Mouse (Mus musculus) lung, postnatal 4 days (tissue): ENCODE measurements at regions not wholly inside any gene's neighbourhood (a gene's known extent, or its start where the extent isn't known, plus 50 kb on each side); places are given as distances from the start of the nearest gene placed in this dataset.

ENCODE experiments used
- DNase-seq, 2 experiments: peaks; one replicate each; pipeline ENCODE4 v3.0.0; 2021

DNA sequence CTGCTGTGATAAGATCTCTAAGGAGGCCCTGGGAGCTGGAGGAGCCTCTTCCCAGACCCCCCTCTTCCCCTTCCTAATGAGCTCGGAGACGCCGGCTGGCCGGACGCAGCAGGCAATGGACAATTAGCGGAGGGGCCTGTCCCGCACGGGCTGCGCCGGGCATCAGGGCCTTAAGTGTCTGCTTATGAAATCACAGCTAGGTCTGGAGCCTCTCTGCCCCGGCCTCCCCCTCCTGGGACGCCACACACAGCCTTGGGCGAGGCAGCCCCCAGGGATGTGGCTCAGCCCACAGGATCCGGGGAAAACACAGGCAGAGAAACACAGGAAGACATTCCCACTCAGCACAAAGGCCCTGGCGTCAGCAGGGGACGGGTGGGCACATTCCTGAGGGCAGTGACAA, 420.6 kb downstream of the Med13l start:
- DNase-seq = peak; percentile 76 to 92

DNA sequence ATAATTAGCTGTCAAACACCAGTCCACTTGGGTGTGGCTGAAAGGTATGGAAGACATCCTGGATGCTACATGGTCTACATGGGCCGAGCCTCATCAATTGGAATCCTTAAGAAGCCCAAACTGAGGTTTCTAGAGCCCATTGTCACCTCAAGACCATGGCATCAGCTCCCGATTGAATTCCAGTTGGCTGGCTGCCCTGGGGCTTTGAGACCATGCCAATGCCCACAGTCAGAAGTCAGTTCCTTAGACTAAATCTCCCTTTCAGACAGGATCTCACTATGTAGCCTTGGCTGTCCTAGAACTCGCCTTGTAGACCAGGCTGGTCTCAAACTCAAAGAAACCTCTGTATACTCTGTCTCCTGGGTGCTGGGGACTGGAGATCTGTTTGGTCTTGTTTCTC, 423.8 kb downstream of the Med13l start:
- DNase-seq = no peak

DNA sequence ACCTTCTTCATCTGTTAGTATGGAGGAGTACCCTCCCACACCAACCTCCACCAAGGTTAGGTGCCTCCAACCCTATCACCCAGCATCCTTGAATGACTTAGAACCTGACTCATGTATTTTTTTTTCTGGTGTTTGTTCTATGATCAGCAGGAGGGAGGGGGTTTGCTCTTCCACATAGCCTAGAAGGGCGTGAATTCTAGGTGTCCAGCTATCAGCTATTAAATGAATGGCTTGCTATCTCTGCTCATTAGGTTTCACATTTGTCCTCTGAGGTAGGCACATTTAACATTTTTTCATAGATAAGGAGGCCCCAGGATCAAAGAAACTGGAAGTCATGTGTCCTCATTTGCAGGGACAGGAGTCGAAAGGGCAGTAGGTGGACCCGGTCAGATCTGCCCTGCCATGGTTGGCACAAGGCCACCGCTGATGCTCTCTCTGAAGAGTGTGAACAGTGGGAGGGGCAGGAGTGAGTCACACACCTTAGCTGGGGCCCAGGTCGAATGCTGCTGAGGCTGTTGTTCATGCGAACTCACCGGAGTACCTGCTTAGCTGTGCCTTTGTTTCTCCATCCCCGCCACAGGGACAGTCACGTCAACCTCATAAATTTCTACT, 424.4 kb downstream of the Med13l start:
- DNase-seq = no peak

DNA sequence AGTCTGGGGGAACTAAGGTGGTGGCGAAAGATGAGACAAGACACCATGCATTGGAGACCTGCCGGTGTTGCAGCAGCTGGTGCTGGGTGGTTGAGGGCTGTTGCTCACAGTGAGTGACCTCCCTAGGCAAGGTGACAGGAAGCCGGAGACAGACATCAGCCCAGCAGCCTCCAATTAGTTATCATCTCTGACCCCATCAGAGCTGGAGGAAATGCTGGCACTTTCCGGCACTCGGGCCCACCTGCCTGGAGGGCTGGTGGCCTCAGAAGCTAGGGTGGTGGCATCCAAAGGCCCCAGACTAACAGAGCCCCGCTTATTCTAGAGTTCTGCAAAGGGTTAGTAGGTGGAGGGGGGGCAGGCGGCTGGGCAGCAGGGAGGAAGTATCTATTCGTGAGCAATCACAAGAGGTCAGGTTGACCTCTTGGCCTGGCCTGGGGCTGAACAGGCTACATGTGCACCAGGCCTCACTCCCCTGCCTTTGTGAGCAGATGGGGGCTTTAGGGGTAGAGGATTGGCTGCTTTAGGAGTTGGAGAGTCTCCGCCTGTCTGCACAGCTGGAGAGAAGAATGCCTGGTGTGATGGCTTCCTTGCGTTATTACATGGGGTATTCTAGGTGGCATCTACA, 427.0 kb downstream of the Med13l start:
- no peak for DNase-seq

DNA sequence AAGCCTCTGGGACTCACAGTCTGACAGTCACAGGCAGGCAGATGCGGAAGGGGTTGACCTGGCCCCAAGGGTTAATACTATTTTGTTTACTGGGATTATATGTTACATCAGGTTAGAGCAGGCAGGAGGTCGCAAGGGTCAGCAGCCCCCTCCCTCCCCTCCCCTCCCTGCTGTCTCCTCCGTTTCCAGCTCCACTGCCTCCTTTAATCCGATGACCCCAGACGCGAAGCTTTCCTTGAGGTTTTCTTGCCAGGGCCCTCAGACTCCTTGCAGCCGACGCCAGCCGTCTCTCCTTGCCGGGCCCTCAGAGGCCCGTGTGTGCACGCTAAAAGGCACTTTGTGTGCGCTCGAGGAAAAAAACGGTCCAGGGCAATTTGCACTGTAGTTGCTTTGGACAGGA, 438.6 kb downstream of the Med13l start:
- DNase-seq = no peak

DNA sequence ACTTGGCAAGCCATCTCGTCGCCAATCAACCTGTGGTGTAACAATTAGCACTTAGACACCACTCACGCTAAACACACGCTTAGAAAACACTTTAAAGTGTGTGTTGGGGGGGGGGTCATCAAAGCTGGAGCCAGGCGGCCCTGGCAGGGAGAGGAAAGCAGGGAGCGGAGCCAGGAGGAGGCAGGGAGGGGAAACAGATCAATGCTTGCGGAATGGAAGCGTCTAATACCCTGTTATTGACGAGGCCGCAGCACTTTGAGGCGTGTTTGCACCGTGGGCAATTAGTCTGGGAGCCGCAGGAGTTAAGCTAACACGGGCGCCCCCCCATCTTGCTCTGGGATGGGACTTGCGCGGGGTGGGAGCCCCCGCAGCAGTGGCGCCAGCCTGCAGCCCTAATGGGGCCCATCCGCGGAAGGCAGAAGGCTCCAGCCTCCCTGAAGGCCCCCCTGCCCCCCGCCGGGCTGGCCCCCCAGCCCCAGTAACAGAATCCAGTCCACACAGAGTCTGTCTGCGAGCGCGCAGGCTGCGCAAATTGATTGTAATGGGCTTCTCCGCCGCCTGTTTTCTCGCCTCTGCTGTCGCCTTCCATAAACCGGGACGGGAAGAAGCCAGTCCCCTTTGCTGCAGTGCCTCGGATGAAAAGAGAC, 445.5 kb downstream of the Med13l start:
- no peak for DNase-seq

DNA sequence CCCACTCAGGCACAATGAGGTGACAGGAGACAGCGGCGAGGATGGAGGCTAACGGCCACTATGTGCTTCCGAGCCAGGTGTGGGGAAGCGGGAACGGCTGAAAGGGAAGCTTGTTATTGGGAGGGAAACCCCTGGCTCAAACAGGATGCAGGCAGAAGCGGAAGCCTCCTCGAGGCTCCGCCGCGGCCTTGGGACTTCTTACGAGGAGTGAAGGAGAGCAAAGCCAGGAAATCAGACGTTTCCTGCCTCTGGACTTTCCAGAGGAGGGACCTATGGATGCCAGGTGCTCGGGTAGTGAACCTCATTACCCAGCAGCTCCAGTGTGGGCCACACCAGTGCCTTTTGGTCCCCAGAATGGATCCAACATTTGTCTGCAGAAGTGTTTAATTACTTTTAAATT, 449.6 kb downstream of the Med13l start:
- peak in 1 of 2 experiments; percentile 42 for DNase-seq

DNA sequence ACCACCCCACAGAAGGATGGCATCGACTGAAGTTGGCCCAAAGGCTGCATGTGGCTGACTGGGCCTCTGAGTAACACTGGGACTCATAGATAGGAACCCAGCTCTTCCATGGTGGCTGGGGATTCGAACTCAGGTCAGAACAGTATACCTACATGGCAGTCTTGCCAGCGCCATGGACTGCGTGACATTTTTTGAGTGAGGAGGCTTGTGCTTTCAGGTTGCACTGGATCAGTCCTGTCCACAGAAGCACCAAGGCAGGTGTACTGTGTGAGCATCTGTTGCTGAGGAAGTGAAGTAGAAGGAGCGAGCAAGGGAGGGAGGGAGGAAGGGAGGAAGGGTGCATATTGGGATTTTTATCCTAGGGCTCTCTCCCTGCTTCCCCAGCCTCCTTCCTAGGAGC, 454.7 kb downstream of the Med13l start:
- DNase-seq = no peak

DNA sequence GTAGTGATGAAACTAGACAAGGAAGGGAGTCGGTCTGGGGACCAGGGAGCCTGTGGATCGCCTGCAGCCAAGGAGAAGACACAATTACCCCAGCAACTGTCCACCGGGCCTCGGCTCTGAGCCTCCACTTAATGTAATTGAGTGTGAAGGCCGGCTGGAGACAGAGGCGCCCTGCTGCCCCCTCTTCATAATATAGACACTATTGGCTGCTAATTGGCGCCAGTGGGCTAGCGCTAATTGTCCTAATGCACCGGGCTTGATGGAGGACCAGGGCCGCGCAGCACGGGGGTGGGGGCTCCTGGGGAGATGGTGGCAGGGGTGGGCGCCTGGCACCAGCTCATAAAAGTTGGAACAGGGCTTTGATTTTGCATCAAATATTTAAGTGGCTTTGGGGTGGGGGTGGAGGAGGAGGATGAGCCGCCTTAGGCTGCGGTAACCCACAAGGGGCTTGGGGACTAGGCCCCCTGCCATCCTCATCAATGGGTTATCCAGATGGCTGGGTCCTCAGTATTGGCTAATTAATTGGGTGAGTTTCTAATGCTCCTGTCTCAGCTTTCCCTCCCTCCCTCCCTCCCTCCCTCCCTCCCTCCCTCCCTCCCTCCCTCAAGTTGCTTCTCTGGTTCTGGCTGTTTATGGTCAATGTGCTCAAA, 455.3 kb downstream of the Med13l start:
- no peak for DNase-seq

DNA sequence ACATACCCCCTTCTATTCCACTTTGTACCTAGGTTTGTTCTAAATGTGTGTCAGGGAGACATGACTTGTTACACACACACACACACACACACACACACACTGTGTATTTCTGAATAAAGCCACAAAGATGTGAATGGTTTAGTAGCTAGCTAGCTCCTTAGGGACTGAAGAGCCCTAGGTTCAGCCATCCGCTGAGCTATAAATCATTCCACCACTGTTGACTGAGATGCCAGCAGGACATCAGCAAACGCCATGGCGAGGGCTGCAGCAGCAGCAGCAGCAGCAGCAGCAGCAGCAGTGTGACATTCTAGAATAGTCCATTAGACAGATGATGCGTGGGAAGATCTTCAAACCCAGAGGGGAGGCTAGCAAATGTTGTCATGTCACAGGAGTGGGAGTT, 455.9 kb downstream of the Med13l start:
- no peak for DNase-seq

DNA sequence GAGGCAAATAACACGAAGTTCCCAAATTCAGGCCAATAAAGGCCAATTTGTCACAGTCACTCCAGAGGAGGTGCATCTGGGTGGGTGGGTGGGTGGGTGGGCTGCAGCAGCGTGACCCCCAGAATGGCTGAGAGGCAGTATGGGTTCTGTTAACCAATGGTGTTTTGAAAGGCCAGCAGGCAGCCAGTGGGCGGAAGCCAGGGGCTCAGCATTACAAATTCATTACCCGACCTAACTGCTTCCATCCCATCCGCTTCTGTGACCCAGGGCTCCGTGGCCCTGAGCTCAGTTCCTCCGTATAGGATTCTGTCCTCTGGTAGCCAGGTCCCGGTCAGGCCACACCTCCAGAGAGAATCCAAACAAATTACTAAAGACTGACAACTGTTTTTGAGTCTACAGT, 463.5 kb downstream of the Med13l start:
- DNase-seq = no peak

DNA sequence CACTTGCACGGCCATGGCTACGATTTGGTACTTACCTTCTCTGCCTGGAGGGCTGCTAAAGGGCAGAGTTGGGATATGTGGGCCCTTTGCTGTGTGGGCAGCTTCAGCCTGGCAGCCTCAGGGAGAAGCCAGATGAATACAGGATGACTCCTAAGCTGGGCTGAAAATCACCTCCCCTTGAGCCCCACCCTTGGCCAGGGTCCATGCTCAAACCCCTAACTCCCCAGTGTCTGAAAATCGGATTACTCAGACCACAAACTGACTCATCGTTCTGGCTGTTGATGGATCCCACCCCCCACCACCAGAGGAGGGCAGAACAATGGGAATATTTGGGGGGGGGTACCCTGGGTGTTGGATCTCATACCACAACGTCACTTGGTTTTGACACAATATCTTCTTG, 471.6 kb downstream of the Med13l start:
- DNase-seq = no peak

DNA sequence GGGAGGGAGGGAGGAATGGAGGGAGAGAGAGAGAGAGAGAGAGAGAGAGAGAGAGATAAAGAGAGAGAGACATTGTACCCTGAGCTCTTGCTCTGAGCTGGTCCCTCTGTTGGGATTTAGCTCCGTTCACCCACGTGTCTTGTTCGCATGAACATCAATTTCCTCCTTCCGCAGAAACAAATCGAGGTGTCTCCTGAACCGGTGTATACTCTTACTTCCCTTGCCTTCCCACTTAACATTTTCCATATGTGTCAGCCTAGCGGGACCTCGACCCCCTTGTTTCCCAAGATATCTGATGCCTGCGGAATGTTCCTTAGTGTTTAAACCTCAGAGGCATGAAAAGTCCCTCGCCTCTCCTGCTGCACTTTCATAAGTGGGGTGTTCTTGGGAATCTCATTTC, 484.1 kb downstream of the Med13l start:
- DNase-seq = no peak

DNA sequence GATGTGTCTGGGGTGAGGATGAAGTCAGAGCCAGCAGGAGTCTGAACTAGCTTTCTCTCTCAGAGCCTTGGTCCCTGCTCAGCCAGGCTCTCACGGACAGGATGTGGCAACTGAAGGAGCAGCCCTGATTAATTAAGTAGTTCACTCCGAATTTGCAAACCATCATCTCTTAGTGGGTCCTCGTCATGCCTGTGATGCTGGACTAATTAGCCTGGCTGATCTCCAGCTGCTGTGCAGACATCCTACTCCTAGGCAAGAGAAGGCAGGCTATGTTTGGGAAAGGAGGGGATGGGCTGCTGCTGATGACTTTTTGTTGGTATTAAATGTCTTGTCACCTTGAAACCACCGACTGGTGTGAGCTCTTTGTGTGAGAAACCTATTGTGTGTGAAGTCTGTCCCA, 487.1 kb downstream of the Med13l start:
- DNase-seq = no peak

DNA sequence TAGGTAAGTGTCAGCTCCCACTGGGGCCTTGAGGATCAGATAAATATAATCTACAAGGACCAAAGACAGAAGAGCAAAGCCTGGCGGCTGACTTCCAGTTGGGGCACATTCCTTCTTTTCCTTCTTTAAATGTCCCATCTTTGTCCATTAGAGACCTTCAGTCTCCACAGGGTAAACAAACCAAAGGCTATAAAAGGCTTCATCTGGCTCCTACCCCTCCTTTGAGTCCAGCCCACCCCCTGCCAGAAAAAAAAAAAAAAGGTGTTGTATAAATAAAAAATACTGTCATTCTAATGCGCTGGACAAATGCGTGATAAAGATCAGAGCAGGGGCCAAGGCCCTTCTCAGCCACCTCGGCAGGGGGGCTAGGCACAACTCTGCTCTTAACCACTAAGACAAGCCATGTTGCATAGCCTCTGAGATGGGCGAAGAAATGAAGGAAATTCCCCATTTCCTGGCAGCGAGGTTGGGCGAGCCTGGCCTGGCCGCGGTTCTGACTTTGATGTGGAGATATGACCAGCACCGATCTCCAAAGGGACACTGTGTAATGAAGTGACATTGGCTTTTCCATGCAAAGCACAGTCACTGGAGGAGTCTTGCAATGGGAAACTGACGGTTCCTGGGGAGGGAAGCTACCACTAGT, 492.0 kb downstream of the Med13l start:
- peak; percentile 68 to 86 for DNase-seq

DNA sequence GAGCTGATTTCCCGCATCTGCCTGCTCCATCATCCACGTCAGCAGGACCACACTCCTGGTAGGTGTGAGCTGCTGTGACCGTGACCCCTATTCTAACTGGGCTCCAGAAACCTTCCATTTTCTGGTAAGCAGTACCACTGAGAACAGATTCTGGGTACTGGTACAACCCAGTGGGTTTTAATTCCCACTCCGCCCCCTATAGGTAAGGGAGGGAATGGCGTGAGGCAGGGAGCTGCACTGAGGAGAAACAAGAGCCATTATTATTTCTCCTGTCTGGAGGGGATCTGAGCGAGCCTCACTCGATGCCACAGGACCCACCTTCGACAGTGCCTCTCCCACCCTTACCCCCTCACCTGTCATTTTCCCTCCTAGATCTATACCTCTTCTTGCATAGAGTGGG, 493.3 kb downstream of the Med13l start:
- DNase-seq = peak in 1 of 2 experiments; percentile 11

DNA sequence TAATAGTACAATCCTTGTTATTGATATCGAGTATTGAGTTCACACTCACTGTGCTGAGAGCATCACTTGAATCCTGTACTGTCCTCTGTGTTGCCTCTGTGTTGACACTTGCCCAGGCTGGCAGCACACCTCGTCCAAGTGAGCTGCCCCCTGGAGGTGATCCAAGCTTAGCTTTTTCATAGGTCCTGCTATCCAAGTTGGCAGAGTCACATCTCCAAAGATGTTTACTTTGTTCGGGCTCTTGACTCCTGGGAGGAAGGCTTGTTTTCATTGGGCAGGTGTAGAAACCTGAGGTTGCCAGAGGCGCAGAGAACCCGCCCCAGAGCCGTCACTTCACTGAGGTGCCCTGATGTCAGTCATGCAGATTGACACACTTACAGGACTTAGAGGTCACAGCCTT, 493.9 kb downstream of the Med13l start:
- DNase-seq = no peak

DNA sequence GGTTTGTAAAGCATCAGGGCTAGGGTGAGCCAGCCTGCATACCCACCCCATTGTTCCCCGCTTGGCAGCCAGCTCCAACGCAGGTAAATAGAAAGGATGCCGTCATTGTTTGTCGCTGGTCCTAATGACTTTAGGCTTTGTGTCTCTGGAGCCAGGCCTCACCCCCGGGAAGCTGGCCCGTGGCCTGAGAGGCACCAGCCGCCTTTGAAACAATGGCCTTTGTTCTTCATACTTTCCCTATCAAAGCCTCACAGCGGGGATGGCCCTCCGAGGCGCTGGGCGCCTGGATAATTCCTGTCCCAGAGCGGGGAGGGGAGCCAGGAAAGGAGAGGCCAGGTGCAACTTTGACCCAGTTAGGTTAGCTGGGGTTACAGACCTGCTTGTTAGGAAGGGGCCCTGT, 495.0 kb downstream of the Med13l start:
- DNase-seq = peak; percentile 67 to 87

DNA sequence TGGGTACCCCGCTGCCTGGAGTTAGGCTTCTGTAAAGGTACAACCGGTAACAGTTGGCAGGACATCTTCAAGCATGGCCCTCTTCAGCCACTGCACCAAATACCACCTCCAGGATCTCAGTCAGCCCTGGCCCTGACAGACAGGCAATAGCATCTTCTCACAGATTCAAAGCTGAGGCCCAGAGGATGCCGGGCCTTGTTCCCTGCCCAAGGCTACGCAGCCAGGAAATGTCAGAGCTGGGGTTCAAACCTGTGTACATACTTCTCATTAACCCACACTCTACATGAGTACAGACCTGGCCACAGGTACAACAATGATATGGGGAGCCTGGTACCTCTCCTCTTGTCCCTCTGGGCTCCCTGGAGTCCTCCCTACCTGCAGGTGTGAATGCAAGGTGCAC, 497.3 kb downstream of the Med13l start:
- no peak for DNase-seq

DNA sequence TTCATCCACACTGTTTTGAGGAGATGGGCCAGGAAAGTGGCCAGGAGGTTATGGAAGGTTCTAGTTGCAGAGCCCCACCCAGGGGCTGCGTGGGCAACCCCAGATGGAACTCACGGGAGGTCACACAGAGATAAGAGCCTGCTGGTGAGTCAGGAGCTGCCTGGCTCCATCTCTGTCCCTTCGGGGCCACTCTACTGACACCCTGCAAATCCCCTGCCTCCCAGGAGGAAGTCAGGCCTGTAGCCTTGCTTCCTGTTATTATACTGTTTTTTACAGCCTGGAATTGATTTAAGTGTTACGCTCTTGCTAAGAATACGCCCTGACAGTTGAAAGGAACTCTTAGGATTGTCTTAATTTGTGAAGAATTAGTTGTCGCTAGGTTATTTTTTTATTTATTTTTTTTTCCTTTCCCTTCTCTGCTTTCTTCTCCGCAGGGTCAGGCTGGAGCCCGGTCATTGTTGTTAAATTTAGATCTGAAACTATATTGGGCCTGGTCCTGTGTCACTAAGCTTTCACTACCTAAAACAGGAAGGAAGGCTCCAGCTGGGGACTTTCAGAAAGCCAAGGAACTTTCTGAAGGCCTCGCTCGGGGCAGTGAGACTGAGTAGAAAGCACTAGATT, 497.9 kb downstream of the Med13l start:
- DNase-seq = peak; percentile 30 to 62

DNA sequence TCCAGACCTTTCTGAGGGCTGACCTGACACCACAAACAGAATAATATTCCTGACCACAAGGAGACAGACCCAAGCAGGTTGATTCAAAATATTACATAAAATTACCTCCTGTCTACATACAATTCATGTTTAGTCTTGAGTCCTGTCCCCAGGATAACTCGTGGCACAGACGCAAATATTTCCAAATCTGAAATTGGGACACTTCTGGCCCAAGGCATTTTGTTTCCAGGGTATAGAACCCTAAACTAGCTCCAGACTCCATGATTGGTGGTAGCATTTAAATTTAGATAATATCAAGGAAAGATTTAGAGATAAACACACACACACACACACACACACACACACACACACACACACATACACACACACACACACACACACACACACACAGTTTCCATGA, 498.7 kb downstream of the Med13l start:
- DNase-seq = no peak

DNA sequence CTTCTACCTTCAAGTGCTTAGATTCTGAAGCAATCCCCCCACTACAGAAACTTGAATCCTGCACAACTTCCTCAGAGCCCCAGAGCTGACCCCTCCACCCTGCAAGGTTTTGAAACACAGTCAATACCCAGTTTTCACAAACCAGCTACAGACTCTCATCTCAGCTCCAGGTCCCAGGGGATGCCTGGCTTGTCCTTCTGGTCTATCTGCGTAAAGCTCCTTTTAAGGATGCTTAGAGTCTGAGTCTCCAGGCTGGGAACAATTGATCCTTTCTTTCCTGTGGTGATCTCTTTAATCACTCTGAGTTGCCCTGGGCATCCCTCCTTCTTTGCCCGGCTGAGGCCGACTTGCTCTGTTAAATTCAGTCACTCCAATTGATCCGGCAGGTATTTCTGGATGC, 500.4 kb downstream of the Med13l start:
- DNase-seq = no peak

DNA sequence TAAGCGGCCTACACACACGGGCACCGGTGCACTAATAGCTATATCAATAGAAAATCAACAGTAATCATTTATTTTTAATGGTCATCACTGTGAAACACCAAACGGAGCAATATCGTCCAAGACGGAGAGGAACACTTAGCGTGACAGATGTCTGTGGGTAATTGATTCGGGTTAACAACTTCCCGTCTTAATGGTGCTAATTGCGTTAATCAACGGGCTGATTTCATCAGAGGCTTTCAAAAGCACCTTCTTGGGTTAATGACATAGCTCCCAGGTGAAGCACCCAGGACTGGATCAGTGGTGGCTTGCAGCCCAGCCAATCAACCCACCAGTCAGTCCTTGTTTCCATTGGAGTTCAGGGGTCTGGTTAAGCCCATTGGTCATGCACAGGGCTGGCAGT, 502.0 kb downstream of the Med13l start:
- no peak for DNase-seq
